Mouse (Mus musculus): Measurements from ENCODE around the gene Morf4l2.
"Not testable (repeated sequence)": the region's sequence is repeated elsewhere in the genome, so short reads cannot be mapped to it uniquely, and the experiment has no call there.

Gene Morf4l2

DNA sequence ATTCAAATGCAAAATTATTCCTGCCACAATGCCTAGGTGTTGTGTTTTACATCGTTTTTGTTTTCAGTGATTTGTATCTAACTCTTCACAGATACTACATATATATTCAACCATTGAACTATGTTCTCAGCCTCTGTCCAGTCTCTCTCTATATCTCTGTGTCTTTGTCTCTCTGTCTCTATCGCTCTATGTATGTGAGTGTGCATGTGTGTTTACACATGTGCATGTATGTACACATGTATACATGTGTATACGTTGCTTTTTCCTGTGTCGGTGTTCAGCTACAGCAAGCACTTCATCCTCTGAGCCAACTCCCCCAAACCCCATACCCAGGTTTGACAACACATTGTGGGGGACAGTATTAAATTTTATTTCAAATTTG is 51.2 kb downstream of the Morf4l2 start:
- no peak for DNase-seq

DNA sequence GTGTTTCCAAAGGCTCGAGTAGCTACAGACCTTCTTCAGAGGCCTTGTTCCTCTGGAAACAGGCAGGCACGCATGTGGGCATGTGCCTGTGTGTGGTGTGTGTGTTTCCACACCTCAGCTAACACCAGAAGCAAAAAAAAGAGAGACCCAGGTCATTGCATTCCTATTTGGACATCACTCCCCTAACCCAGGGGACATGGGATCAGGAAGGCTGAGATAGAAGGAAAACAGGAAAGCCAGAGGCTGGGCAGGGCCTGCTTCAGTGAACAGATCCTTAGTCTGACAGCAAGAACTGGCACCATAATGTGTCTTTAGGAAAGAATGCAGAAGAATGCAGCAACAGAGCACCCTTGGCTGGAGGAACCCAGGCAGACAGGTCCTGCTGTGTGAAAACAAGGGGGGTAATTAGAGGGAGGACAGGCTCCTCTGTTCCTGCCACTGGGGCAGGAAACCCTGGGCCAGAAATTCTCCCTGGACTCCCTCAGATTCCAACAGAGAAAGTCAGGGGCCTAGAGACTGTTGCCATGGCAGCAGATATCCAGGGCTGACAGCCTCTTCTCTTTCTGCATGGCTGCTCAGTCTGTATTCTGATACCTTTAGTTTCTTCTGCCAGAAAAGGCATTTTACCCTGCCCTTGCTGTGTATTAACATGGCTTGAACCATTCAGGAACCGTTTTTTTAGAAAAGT is 51.7 kb downstream of the Morf4l2 start:
- not testable (repeated sequence) for DNase-seq

All from cerebellum, postnatal 25 days (tissue).